Mouse (Mus musculus) kidney, embryonic 14.5 days (tissue): ENCODE data around the gene Gli2. TPM values are rescaled to one million over a fixed set of nuclear protein-coding genes. Genes with fewer than 3 reads are reported as not detected.
A peak's percentile ranks its signal among the peaks of the same experiment; 100 is the strongest.

Source experiments
- ATAC-seq: fragments of 200-750 bp; cut with Nextera tagmentation; 2 replicates; pipeline ENCODE4 v1.8.0; 2017; ENCODE audit warnings: moderate number of reproducible peaks, mild to moderate bottlenecking, moderate TSS enrichment, moderate library complexity; ENCODE audit not compliant: low FRiP score, low TSS enrichment
- H3K27ac ChIP-seq: fragments of 300-500 bp; sonication (generic); 2 replicates; pipeline ENCODE4 v1.5.1; 2014; ENCODE audit warnings: low read depth, mild to moderate bottlenecking, low read length, moderate library complexity, mixed read lengths
- H3K27me3 ChIP-seq: fragments of 300-500 bp; sonication (generic); 2 replicates; pipeline ENCODE4 v1.6.1; 2014; ENCODE audit warnings: mild to moderate bottlenecking, low read length; ENCODE audit not compliant: control insufficient read depth, insufficient read depth
- H3K36me3 ChIP-seq: fragments of 300-500 bp; sonication (generic); 2 replicates; pipeline ENCODE4 v1.6.1; 2014; ENCODE audit warnings: low read length, mixed read lengths; ENCODE audit not compliant: control insufficient read depth, insufficient read depth
- H3K4me1 ChIP-seq: fragments of 300-500 bp; sonication (generic); 2 replicates; pipeline ENCODE4 v1.6.1; 2014; ENCODE audit warnings: low read length, mixed read lengths; ENCODE audit not compliant: control insufficient read depth, insufficient read depth
- H3K4me2 ChIP-seq: fragments of 300-500 bp; sonication (generic); replicated peaks from 2 replicates; pipeline ENCODE4 v1.6.1; 2014; ENCODE audit warnings: low read depth, mild to moderate bottlenecking, low read length
- H3K4me3 ChIP-seq: fragments of 300-500 bp; sonication (generic); 2 replicates; pipeline ENCODE4 v1.5.1; 2014; ENCODE audit warnings: mild to moderate bottlenecking, low read length
- H3K9ac ChIP-seq: fragments of 300-500 bp; sonication (generic); 2 replicates; pipeline ENCODE4 v1.6.1; 2014; ENCODE audit warnings: low read depth, mild to moderate bottlenecking, low read length, moderate library complexity
- H3K9me3 ChIP-seq: fragments of 300-500 bp; sonication (generic); 2 replicates; pipeline ENCODE4 v1.6.1; 2016; ENCODE audit warnings: low read length; ENCODE audit not compliant: control insufficient read depth
- WGBS: fragments of 180-500 bp; shearing (Covaris S2); extraction: QIAGEN DNeasy Blood & Tissue Kit; methylation state at CpG from one replicate; pipeline ENCODE4 v1.1.7; 2014; 5-methylcytosine and 5-hydroxymethylcytosine counted together
- polyA plus RNA-seq: library from polyadenylated mRNA; unstranded; fragments of >200 nt; fragmentation: Nextera tagmentation; extraction: Ambion mirVana; gene quantifications from 2 replicates; pipeline ENCODE4 v1.2.1, GENCODE M21; 2014

The Gli2 gene
- polyA plus RNA-seq, 1 experiment from 2014 or later, result 10.3 TPM

DNA sequence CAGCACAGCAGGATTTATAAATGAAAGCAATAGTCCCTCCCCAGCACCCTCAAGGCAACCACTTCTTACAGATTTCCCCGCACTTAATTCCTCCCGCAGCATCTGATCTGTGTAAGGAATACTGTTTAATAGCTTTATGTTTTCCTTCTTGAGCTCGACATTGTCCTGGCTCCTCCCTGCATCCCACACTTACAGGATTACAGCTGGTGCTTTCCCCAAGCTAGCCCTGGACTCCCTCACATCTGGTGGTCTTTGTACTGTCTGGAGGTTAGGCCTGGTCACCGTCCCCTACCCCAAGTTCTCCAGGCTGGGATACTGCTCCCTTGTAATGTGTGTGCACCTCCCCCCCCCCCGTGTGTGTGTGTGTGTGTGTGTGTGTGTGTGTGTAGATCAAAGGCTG lies 101.1 kb downstream of the Gli2 start:
- ATAC-seq, result peak; percentile 67; the same call in 1 of the 2 replicates
- WGBS, result 22% methylated on average over 5 of the region's 5 CpGs

GRCm38 (mm10) chr1:118948407-118948806 lies 105.0 kb downstream of the Gli2 start:
- 90% methylated on average over 2 of the region's 2 CpGs for WGBS
- H3K4me1 ChIP-seq, result peaks cover 11% of the 10 kb centered on the region; the same call in 1 of the 2 replicates
- no peaks in the 10 kb centered on the region for H3K36me3 ChIP-seq
- no peak overlapping the region for H3K4me3 ChIP-seq
- H3K9ac ChIP-seq, result no peak overlapping the region
- ATAC-seq, result no peak
- H3K9me3 ChIP-seq, result no peaks in the 10 kb centered on the region
- no peaks in the 10 kb centered on the region for H3K27me3 ChIP-seq
- no peak overlapping the region for H3K27ac ChIP-seq
- no peak overlapping the region for H3K4me2 ChIP-seq

More for the DNA sequence above, 101.1 kb downstream of the Gli2 start:
- peak overlapping the region; percentile 8; the same call in 1 of the 2 replicates for H3K27ac ChIP-seq
- H3K4me2 ChIP-seq, result no peak overlapping the region
- H3K4me1 ChIP-seq, result peaks cover 34% of the 10 kb centered on the region
- no peaks in the 10 kb centered on the region for H3K27me3 ChIP-seq
- H3K36me3 ChIP-seq, result no peaks in the 10 kb centered on the region
- no peak overlapping the region for H3K9ac ChIP-seq
- no peak overlapping the region for H3K4me3 ChIP-seq
- no peaks in the 10 kb centered on the region for H3K9me3 ChIP-seq

DNA sequence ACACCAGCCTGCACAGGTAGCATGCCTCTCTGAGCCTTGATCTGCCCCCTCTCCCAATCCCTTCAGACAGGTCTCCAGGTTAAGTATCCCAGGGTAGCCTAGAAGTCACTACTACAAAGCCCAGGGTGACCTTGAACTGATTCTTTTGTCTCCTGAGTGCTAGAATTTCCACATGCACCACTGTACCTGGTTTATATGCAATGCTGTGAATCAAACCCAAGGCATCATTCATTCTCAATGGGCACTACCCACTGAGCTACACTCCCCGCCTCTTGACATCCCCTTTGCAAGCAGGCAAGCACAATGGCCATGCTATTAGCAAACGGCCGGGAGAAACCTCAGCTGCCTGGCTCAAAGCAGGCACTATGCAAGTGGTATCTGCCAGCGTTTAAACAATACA lies 106.2 kb downstream of the Gli2 start:
- no peak overlapping the region for H3K4me3 ChIP-seq
- peaks cover 6% of the 10 kb centered on the region; the same call in 1 of the 2 replicates for H3K4me1 ChIP-seq
- H3K9ac ChIP-seq, result no peak overlapping the region
- ATAC-seq, result no peak
- 84% methylated on average over 4 of the region's 4 CpGs for WGBS
- no peak overlapping the region for H3K4me2 ChIP-seq
- H3K9me3 ChIP-seq, result no peaks in the 10 kb centered on the region
- no peak overlapping the region for H3K27ac ChIP-seq
- no peaks in the 10 kb centered on the region for H3K27me3 ChIP-seq
- no peaks in the 10 kb centered on the region for H3K36me3 ChIP-seq

DNA sequence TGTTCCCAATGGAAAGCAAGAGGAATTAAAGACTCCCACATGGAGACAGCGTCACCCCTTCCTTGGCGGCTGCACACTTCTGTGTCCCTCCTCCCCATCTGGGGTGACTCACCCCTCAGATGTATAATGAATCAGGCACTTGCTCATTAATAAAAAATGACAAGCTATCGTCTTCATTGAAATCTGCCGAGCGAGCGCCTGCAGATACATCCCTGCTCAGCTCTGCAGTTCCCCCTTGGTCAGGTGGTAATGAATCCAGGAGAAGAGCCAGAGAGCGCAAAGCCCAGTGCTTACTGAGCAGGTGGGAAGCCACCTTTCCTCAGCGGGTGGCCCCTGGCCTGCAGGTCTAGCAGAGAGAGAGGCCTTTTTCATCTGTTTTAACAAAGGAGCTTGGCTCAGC lies 112.1 kb downstream of the Gli2 start:
- no peaks in the 10 kb centered on the region for H3K27me3 ChIP-seq
- H3K4me2 ChIP-seq, result no peak overlapping the region
- H3K9ac ChIP-seq, result no peak overlapping the region
- no peak overlapping the region for H3K4me3 ChIP-seq
- 64% methylated on average over 8 of the region's 8 CpGs for WGBS
- ATAC-seq, result no peak
- H3K9me3 ChIP-seq, result no peaks in the 10 kb centered on the region
- H3K4me1 ChIP-seq, result 0 out of 2 replicates have a peak, but pooled peaks cover under 1% of the 10 kb centered on the region
- H3K36me3 ChIP-seq, result no peaks in the 10 kb centered on the region
- no peak overlapping the region for H3K27ac ChIP-seq

DNA sequence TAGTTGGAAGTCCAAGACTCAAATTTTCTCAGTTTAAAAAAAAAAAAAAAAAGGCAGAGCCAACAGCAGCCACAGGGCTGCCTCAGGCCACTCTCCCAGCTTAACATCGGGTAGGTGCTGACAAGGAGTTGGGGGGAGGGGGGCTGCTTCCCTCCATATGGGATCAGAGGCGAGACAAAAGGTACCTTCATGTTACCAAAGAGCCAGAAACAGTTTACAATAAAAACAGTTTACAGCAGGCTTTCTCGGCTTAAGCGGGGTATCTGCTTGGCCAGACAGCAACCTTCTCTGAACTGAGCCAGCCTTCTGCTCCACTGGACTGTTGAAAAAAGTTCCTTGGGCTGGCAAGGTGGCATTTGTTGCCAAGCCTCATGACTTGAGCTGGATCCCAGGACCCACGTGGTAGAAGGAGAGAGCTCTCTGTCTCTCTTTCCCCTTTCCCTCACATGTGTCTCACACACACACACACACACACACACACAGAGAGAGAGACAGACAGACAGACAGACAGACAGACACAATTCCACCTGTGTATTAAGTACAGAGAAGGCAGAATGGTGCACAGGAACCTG lies 113.1 kb downstream of the Gli2 start:
- ATAC-seq, result no peak
- Histone ChIP-seq H3K9ac (no peak overlapping the region), H3K27ac (no peak overlapping the region), H3K4me1 (peaks cover 10% of the 10 kb centered on the region), H3K4me3 (no peak overlapping the region), H3K4me2 (no peak overlapping the region), H3K36me3 (no peaks in the 10 kb centered on the region), H3K27me3 (no peaks in the 10 kb centered on the region), H3K9me3 (no peaks in the 10 kb centered on the region)
- 36% methylated on average over 5 of the region's 5 CpGs for WGBS

GRCm38 (mm10) chr1:118938206-118938605 lies 115.2 kb downstream of the Gli2 start:
- Histone ChIP-seq H3K9ac (no peak overlapping the region), H3K4me3 (no peak overlapping the region), H3K27ac (no peak overlapping the region), H3K4me2 (no peak overlapping the region), H3K36me3 (no peaks in the 10 kb centered on the region), H3K4me1 (peaks cover 13% of the 10 kb centered on the region), H3K27me3 (no peaks in the 10 kb centered on the region), H3K9me3 (no peaks in the 10 kb centered on the region)
- 56% methylated on average over 4 of the region's 4 CpGs for WGBS
- no peak for ATAC-seq

- Histone ChIP-seq H3K9me3 (no peaks in the 10 kb centered on the region), H3K4me1 (peaks cover 13% of the 10 kb centered on the region), H3K27ac (peak overlapping the region; percentile 4; the same call in 1 of the 2 replicates), H3K4me3 (no peak overlapping the region), H3K27me3 (no peaks in the 10 kb centered on the region), H3K9ac (no peak overlapping the region), H3K4me2 (no peak overlapping the region), H3K36me3 (no peaks in the 10 kb centered on the region)
- WGBS, result 10% methylated on average over 4 of the region's 4 CpGs
- ATAC-seq, result peak; percentile 73
Observed at GRCm38 (mm10) chr1:118936108-118936507, 117.3 kb downstream of the Gli2 start.

GRCm38 (mm10) chr1:118935518-118935917 lies 117.9 kb downstream of the Gli2 start:
- Histone ChIP-seq H3K36me3 (no peaks in the 10 kb centered on the region), H3K4me2 (no peak overlapping the region), H3K4me1 (peaks cover 13% of the 10 kb centered on the region), H3K9ac (no peak overlapping the region), H3K9me3 (no peaks in the 10 kb centered on the region), H3K27ac (no peak overlapping the region; the same call in 1 of the 2 replicates), H3K4me3 (no peak overlapping the region), H3K27me3 (no peaks in the 10 kb centered on the region)
- 41% methylated on average over 6 of the region's 6 CpGs for WGBS
- ATAC-seq, result no peak

- Histone ChIP-seq H3K4me1 (peaks cover 17% of the 10 kb centered on the region), H3K36me3 (no peaks in the 10 kb centered on the region), H3K4me3 (no peak overlapping the region), H3K27ac (no peak overlapping the region), H3K4me2 (no peak overlapping the region), H3K9me3 (no peaks in the 10 kb centered on the region), H3K27me3 (no peaks in the 10 kb centered on the region), H3K9ac (no peak overlapping the region)
- no peak for ATAC-seq
- WGBS, result 94% methylated on average over 5 of the region's 5 CpGs
Observed at GRCm38 (mm10) chr1:118932167-118932566, 121.3 kb downstream of the Gli2 start.
